Mouse (Mus musculus) heart, embryonic 14.5 days (tissue): ENCODE results near the gene Mfsd4b1. TPM values are rescaled to one million over a fixed set of nuclear protein-coding genes. Genes with fewer than 3 reads are reported as not detected.

Experiments used
- ATAC-seq: fragments of 200-750 bp; cut with Nextera tagmentation; 2 replicates; pipeline ENCODE4 v1.8.0; 2017; ENCODE audit warnings: low read depth, moderate TSS enrichment; ENCODE audit not compliant: insufficient number of reproducible peaks, insufficient read depth, low FRiP score
- H3K27ac ChIP-seq, 2 experiments: fragments of 200-500 bp in 1 of 2; fragments of 300-500 bp in 1 of 2; sonication (generic) in 1 of 2; replicated peaks in 1 of 2; 2 replicates each; pipeline ENCODE4 v1.5.1; 2012 to 2014; ENCODE audit warnings: low read depth in 2 of 2, low read length in 2 of 2, control low read depth in 1 of 2, mild to moderate bottlenecking in 1 of 2, mixed read lengths in 1 of 2; ENCODE audit not compliant: control insufficient read depth in 1 of 2, insufficient read depth in 1 of 2
- H3K27me3 ChIP-seq: fragments of 300-500 bp; sonication (generic); 2 replicates; pipeline ENCODE4 v1.6.1; 2014; ENCODE audit warnings: mild to moderate bottlenecking, low read length, control low read depth; ENCODE audit not compliant: control insufficient read depth, insufficient read depth
- H3K36me3 ChIP-seq: fragments of 300-500 bp; sonication (generic); 2 replicates; pipeline ENCODE4 v1.6.1; 2014; ENCODE audit warnings: mild to moderate bottlenecking, control low read depth, low read length, mixed read lengths; ENCODE audit not compliant: control insufficient read depth, insufficient read depth
- H3K4me1 ChIP-seq, 2 experiments: fragments of 200-500 bp in 1 of 2; fragments of 300-500 bp in 1 of 2; sonication (generic) in 1 of 2; 2 replicates each; pipeline ENCODE4 v1.6.1; 2012 to 2014; ENCODE audit warnings: low read length in 2 of 2, control low read depth in 1 of 2, mixed read lengths in 1 of 2; ENCODE audit not compliant: control insufficient read depth in 2 of 2, insufficient read depth in 2 of 2
- H3K4me2 ChIP-seq: fragments of 300-500 bp; sonication (generic); 2 replicates; pipeline ENCODE4 v1.6.1; 2014; ENCODE audit warnings: mild to moderate bottlenecking, low read length
- H3K4me3 ChIP-seq, 2 experiments: fragments of 200-500 bp in 1 of 2; fragments of 300-500 bp in 1 of 2; sonication (generic) in 1 of 2; 2 replicates each; pipeline ENCODE4 v1.5.1; 2012 to 2014; ENCODE audit warnings: low read length in 2 of 2, mild to moderate bottlenecking in 2 of 2, control low read depth in 1 of 2, low read depth in 1 of 2, moderate library complexity in 1 of 2; ENCODE audit not compliant: control insufficient read depth in 1 of 2, insufficient read depth in 1 of 2
- H3K9ac ChIP-seq: fragments of 300-500 bp; sonication (generic); 2 replicates; pipeline ENCODE4 v1.6.1; 2014; ENCODE audit warnings: mild to moderate bottlenecking, low read length
- H3K9me3 ChIP-seq: fragments of 300-500 bp; sonication (generic); 2 replicates; pipeline ENCODE4 v1.6.1; 2016; ENCODE audit warnings: low read length, control low read depth; ENCODE audit not compliant: control insufficient read depth
- WGBS: fragments of 180-500 bp; shearing (Covaris S2); extraction: QIAGEN DNeasy Blood & Tissue Kit; methylation state at CpG from one replicate; pipeline ENCODE4 v1.1.7; 2014; 5-methylcytosine and 5-hydroxymethylcytosine counted together
- polyA plus RNA-seq: library from polyadenylated mRNA; unstranded; fragments of >200 nt; fragmentation: Nextera tagmentation; extraction: Ambion mirVana; gene quantifications from 2 replicates; pipeline ENCODE4 v1.2.1, GENCODE M21; 2014

Gene Mfsd4b1
- polyA plus RNA-seq, 1 experiment from 2014 or later: 0.58 TPM

DNA sequence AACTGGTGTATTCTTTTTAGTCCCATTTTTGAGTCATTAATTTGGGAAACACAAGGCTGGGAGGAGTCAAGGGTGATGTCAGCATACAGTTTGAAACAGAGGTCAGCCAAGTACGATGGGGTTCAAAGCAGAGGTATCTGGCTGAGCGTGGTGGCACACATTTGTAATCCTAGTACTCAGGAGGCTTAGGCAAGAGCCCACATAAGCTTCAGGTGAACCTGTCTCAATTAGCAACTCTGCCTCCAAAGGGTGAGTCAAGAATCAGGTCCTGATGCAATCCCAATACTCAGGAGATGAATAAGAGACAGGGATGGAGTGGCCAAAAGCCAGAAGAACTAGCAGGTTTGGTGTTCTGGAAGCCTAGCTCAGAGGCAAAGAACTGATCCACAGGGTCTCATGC, 7.8 kb upstream of the Mfsd4b1 start:
- WGBS: 86% methylated on average over 2 of the region's 2 CpGs

GRCm38 (mm10) chr10:40030716-40031115, 5.6 kb upstream of the Mfsd4b1 start:
- no peak overlapping the region for H3K9ac ChIP-seq
- H3K27ac ChIP-seq: no peak overlapping the region
- H3K4me1 ChIP-seq: no peaks in the 10 kb centered on the region
- ATAC-seq: no peak
- WGBS: 90% methylated on average over 6 of the region's 6 CpGs
- H3K9me3 ChIP-seq: no peaks in the 10 kb centered on the region
- H3K36me3 ChIP-seq: no peaks in the 10 kb centered on the region; the same call in 1 of the 2 replicates
- no peak overlapping the region for H3K4me2 ChIP-seq
- H3K27me3 ChIP-seq: no peaks in the 10 kb centered on the region
- H3K4me3 ChIP-seq: no peak overlapping the region

More for the DNA sequence above, 7.8 kb upstream of the Mfsd4b1 start:
- no peak for ATAC-seq
- Histone ChIP-seq H3K9me3 (no peaks in the 10 kb centered on the region), H3K4me3 (no peak overlapping the region), H3K27ac (no peak overlapping the region), H3K4me2 (no peak overlapping the region), H3K27me3 (no peaks in the 10 kb centered on the region), H3K9ac (no peak overlapping the region), H3K4me1 (no peaks in the 10 kb centered on the region), H3K36me3 (peaks cover 9% of the 10 kb centered on the region)

DNA sequence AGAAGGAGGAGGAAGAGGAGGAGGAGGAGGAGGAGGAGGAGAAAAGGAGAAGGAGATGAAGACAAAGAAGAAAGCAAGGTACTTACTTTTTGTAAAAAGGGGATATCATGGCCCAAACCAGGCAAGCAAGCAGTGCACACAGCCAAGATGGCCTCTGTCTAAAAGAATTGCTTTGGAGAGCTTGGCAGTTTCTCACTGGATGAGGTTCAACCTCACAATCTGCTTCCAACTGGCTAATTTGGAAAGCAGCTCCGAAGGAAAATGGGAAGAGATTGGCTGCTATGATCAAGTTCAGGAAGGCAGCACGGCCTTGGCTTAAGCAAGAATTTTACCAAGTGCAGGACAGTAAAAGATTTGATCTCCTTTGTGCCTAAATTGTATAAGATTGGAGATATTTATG, 4.5 kb upstream of the Mfsd4b1 start:
- 75% methylated on average over 2 of the region's 2 CpGs for WGBS
- H3K27ac ChIP-seq: no peak overlapping the region
- no peak overlapping the region for H3K4me2 ChIP-seq
- peaks cover 3 to 4% of the 10 kb centered on the region in 2 experiments; a peak in 3 of 4 replicates for H3K4me1 ChIP-seq
- no peaks in the 10 kb centered on the region for H3K27me3 ChIP-seq
- H3K4me3 ChIP-seq: no peak overlapping the region
- no peak overlapping the region for H3K9ac ChIP-seq
- no peak for ATAC-seq
- H3K36me3 ChIP-seq: no peaks in the 10 kb centered on the region
- H3K9me3 ChIP-seq: no peaks in the 10 kb centered on the region

DNA sequence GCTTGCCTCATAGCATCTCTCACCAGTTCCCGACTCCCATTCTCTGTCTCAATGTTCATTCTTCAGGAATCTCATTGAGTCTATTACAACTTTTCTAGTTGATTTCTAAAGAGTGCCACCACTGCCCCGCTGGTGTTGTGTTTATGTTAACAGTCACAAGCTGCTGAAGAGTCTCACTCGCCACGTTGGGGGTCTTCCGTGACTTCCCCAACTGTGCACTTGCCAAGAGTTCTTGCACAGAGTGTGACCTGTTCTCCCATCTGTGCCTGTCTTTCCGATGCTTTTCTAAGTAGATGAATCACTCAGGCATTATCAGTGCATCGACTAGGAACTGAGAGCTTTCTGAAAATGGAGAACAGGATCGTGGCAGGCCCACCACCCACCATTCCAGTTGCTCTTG, 3.0 kb upstream of the Mfsd4b1 start:
- Histone ChIP-seq H3K27ac (no peak overlapping the region), H3K4me3 (no peak overlapping the region), H3K9me3 (no peaks in the 10 kb centered on the region), H3K4me1 (peaks cover 3 to 11% of the 10 kb centered on the region in 2 experiments; a peak in 3 of 4 replicates), H3K4me2 (no peak overlapping the region), H3K36me3 (no peaks in the 10 kb centered on the region), H3K9ac (no peak overlapping the region), H3K27me3 (0 out of 2 replicates have a peak, but pooled peaks cover 1% of the 10 kb centered on the region)
- WGBS: 70% methylated on average over 8 of the region's 8 CpGs
- no peak for ATAC-seq

GRCm38 (mm10) chr10:40026546-40026945, 1.5 kb upstream of the Mfsd4b1 start:
- Histone ChIP-seq H3K9me3 (no peaks in the 10 kb centered on the region), H3K27me3 (0 out of 2 replicates have a peak, but pooled peaks cover 4% of the 10 kb centered on the region), H3K4me1 (peaks cover 3 to 11% of the 10 kb centered on the region in 2 experiments; a peak in 3 of 4 replicates), H3K27ac (no peak overlapping the region), H3K9ac (no peak overlapping the region), H3K4me3 (no peak overlapping the region), H3K4me2 (no peak overlapping the region), H3K36me3 (no peaks in the 10 kb centered on the region)
- no peak for ATAC-seq
- WGBS: 93% methylated on average over 5 of the region's 5 CpGs

DNA sequence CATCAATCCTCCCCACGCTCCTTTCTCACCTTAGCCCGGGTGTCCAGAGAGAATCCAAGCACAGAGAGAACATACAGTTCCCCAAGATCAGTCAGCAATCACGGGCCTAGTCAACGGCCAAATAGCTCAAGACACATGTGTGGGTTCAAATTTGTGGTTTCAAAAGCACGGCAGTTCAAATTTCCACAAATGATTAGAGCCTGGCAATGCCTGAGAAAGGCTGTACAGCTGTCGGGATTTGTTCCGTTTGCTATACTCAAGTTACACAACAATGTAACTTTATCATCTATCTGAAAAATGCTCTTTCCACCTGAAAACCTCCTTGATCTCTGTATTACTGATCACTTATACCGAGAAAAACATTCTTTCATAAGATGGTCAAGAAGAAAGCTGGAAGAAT, 492 bp upstream of the Mfsd4b1 start:
- H3K4me1 ChIP-seq: peaks cover 3 to 11% of the 10 kb centered on the region in 2 experiments; a peak in 3 of 4 replicates
- 66% methylated on average over 8 of the region's 8 CpGs for WGBS
- no peaks in the 10 kb centered on the region for H3K36me3 ChIP-seq
- H3K27ac ChIP-seq: peak overlapping the region in 1 of 2 experiments; percentile 79; a peak in 1 of 4 replicates
- 0 out of 2 replicates have a peak, but pooled peaks cover 4% of the 10 kb centered on the region for H3K27me3 ChIP-seq
- peak overlapping the region; percentile 89 for H3K4me2 ChIP-seq
- peak overlapping the region; percentile 79; the same call in 1 of the 2 replicates for H3K9ac ChIP-seq
- no peak for ATAC-seq
- peak overlapping the region; percentile 68 to 69 for H3K4me3 ChIP-seq
- H3K9me3 ChIP-seq: no peaks in the 10 kb centered on the region

DNA sequence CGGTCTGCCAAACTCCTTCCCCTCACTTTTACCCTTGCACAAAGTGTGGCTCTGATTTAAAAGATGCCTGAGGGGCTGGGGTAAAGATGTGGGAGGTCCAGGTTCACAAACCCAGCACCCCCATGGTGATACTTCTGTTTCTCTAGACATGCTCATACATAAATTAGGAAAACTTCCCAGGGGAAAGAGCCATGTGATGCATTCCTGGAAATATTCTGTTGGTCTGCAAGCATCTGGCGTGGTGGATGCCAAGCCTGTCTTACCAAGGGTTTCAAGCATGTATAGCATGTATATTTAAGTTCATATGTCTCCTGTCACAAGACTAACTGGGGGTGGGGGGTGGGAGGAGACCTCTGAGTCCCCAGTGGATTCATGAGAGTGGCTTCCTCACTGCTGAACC, 4.7 kb downstream of the Mfsd4b1 start:
- WGBS: 74% methylated on average over 2 of the region's 2 CpGs
- Histone ChIP-seq H3K27ac (no peak overlapping the region), H3K4me2 (no peak overlapping the region)

GRCm38 (mm10) chr10:40019492-40019891, 5.6 kb downstream of the Mfsd4b1 start:
- H3K9ac ChIP-seq: no peak overlapping the region
- 46% methylated on average over 3 of the region's 3 CpGs for WGBS

More for the DNA sequence above, 4.7 kb downstream of the Mfsd4b1 start:
- no peak for ATAC-seq
- Histone ChIP-seq H3K4me1 (peaks cover 8 to 29% of the 10 kb centered on the region in 2 experiments), H3K9ac (no peak overlapping the region), H3K27me3 (0 out of 2 replicates have a peak, but pooled peaks cover 4% of the 10 kb centered on the region), H3K36me3 (no peaks in the 10 kb centered on the region), H3K4me3 (no peak overlapping the region), H3K9me3 (no peaks in the 10 kb centered on the region)

More at GRCm38 (mm10) chr10:40019492-40019891, 5.6 kb downstream of the Mfsd4b1 start:
- Histone ChIP-seq H3K4me3 (no peak overlapping the region), H3K9me3 (no peaks in the 10 kb centered on the region), H3K4me1 (peaks cover 6 to 25% of the 10 kb centered on the region in 2 experiments), H3K4me2 (no peak overlapping the region), H3K27ac (peak overlapping the region; percentile 39 to 71; a peak in 3 of 4 replicates), H3K36me3 (no peaks in the 10 kb centered on the region), H3K27me3 (0 out of 2 replicates have a peak, but pooled peaks cover 4% of the 10 kb centered on the region)
- ATAC-seq: peak; percentile 77
